Mouse (Mus musculus): ENCODE results near the gene Col13a1. TPM values are rescaled to one million over a fixed set of nuclear protein-coding genes. Genes with fewer than 3 reads are reported as not detected.

The Col13a1 gene
- polyA plus RNA-seq, 1 experiment from 2014 or later: 0.96 TPM

DNA sequence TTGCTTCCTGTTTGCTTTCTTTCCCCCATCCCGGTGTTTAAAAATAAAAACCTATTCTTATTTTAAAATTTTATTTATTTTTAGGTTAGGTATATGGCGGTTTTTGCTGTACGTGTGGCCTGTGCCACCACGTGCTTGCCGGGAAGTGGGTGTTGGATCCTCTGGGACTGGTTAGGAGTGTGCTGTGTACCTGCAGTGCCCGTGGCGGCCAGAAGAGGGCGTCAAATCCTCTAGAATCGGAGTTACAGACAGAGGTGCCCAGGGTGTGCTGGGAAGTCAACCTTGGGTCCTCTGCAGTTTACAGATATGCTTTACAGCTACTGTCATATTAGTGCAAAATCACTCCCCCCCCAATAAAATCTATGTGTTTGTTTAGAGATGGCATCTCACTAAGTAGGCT, 158.9 kb downstream of the Col13a1 start:
- Histone ChIP-seq H3K36me3 (replicated peaks) (no peaks in the 10 kb centered on the region), H3K9ac (no peak overlapping the region), H3K4me3 (replicated peaks) (no peak overlapping the region), H3K4me1 (peaks cover 3% of the 10 kb centered on the region; the same call in 1 of the 2 replicates), H3K27me3 (no peaks in the 10 kb centered on the region), H3K9me3 (no peaks in the 10 kb centered on the region), H3K27ac (no peak overlapping the region), H3K4me2 (no peak overlapping the region)
- WGBS: 55% methylated on average over 9 of the region's 9 CpGs
- no peak for ATAC-seq (ENCODE audit: low FRiP score)

DNA sequence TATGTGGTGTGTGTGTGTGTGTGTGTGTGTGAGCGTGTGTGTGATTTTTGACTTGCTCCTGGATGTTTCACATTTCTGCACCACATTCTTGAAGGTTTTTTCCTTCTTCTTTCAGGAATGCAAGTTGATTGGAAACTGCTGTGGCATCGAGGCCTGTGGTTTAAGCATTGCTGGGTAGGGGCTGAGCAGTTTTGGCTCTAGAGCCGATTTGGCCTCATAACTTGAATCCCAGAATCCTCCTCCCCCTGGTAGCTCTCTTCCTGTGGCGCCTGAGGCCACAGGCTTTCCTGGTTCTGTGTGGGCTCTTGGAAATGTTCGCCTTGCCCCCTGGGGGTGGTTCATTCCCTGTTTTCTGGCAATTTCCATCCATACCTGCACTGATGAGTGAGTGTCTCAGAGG, 166.9 kb downstream of the Col13a1 start:
- ATAC-seq (ENCODE audit: low FRiP score): no peak
- H3K36me3 ChIP-seq (replicated peaks): no peaks in the 10 kb centered on the region
- H3K4me3 ChIP-seq (replicated peaks): no peak overlapping the region
- H3K27ac ChIP-seq: no peak overlapping the region
- H3K27me3 ChIP-seq: no peaks in the 10 kb centered on the region
- no peak overlapping the region for H3K4me2 ChIP-seq
- no peak overlapping the region for H3K9ac ChIP-seq
- no peaks in the 10 kb centered on the region for H3K4me1 ChIP-seq
- H3K9me3 ChIP-seq: no peaks in the 10 kb centered on the region
- 76% methylated on average over 5 of the region's 5 CpGs for WGBS

- Histone ChIP-seq H3K9me3 (no peaks in the 10 kb centered on the region), H3K9ac (no peak overlapping the region), H3K27ac (no peak overlapping the region), H3K4me2 (no peak overlapping the region), H3K36me3 (replicated peaks) (no peaks in the 10 kb centered on the region), H3K4me3 (replicated peaks) (no peak overlapping the region), H3K4me1 (no peaks in the 10 kb centered on the region; the same call in 1 of the 2 replicates), H3K27me3 (no peaks in the 10 kb centered on the region)
- ATAC-seq (ENCODE audit: low FRiP score): no peak
- WGBS: 89% methylated on average over 15 of the region's 15 CpGs
Observed at GRCm38 (mm10) chr10:61798133-61798576, 180.8 kb downstream of the Col13a1 start.

DNA sequence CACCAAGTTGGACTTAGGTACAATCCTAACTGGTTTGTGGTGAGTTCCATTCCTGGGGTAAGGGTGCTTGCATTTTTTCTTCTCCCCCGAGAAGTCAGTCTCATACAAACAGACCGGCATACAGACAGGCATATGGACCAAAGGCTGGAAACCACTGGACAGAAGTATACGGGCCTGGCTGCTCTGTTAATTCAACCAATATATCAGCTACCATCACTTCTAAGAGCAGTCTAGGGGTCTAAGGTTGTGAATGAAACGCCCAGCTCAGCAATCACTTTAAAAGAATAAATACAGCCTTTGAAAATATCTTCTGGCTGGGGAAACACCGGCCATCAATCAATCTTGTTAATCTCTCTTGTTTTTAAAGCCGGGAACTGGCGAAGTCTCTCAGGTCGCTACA, 183.4 kb downstream of the Col13a1 start:
- H3K27ac ChIP-seq: no peak overlapping the region
- H3K27me3 ChIP-seq: no peaks in the 10 kb centered on the region
- 22% methylated on average over 8 of the region's 8 CpGs for WGBS
- H3K36me3 ChIP-seq (replicated peaks): no peaks in the 10 kb centered on the region
- no peak for ATAC-seq (ENCODE audit: low FRiP score)
- no peak overlapping the region for H3K4me3 ChIP-seq (replicated peaks)
- H3K9me3 ChIP-seq: no peaks in the 10 kb centered on the region
- no peak overlapping the region for H3K4me2 ChIP-seq
- no peak overlapping the region for H3K9ac ChIP-seq
- no peaks in the 10 kb centered on the region; the same call in 1 of the 2 replicates for H3K4me1 ChIP-seq

GRCm38 (mm10) chr10:61794971-61795370, 183.9 kb downstream of the Col13a1 start:
- no peaks in the 10 kb centered on the region for H3K27me3 ChIP-seq
- no peaks in the 10 kb centered on the region for H3K9me3 ChIP-seq
- no peak overlapping the region for H3K4me3 ChIP-seq (replicated peaks)
- no peak overlapping the region for H3K4me2 ChIP-seq
- WGBS: 72% methylated on average over 10 of the region's 10 CpGs
- no peaks in the 10 kb centered on the region; the same call in 1 of the 2 replicates for H3K4me1 ChIP-seq
- no peaks in the 10 kb centered on the region for H3K36me3 ChIP-seq (replicated peaks)
- no peak overlapping the region for H3K27ac ChIP-seq
- ATAC-seq (ENCODE audit: low FRiP score): no peak
- H3K9ac ChIP-seq: no peak overlapping the region

DNA sequence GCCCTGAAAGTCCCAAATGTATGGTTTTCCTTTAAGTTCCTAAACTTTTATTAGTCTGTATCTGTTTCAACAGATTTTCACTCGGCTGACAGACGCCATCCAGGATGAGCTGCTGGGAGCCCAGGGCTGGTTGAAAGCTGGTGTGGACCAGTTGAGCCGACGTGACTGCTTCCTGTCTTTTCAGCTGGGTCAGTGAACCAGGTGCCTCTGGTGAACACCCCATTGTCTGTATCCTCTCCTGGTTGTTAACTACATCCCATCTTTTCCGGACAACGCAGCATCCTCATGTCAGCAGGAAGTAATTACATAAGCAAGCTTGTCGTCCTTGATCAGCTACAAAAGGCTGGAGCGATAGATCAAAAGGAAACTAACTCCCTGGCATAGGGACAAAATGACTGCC, 185.9 kb downstream of the Col13a1 start:
- no peaks in the 10 kb centered on the region for H3K36me3 ChIP-seq (replicated peaks)
- no peaks in the 10 kb centered on the region; the same call in 1 of the 2 replicates for H3K4me1 ChIP-seq
- no peak overlapping the region for H3K9ac ChIP-seq
- H3K27ac ChIP-seq: no peak overlapping the region
- no peak overlapping the region for H3K4me3 ChIP-seq (replicated peaks)
- no peaks in the 10 kb centered on the region for H3K27me3 ChIP-seq
- no peak for ATAC-seq (ENCODE audit: low FRiP score)
- WGBS: 60% methylated on average over 8 of the region's 8 CpGs
- no peak overlapping the region for H3K4me2 ChIP-seq
- no peaks in the 10 kb centered on the region for H3K9me3 ChIP-seq

DNA sequence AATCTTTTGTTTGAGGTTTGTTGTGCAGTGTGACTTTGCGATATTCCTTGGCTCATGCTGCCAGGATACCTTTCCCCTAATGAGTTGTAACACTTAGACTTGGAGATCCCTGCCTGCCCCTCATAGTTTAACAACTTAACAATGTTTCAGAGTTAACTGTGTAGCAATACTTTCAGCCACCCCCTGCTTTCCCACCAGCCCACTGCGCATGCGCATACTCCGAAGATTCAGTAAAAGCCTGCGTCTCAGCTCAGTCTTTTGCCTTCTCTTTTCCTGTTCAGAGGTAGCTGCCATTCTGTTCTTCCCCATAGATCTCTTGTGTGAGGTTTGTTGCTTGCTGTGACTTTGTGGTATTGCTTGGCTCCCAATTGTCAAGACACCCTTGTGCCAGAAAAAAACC, 190.4 kb downstream of the Col13a1 start:
- Histone ChIP-seq H3K4me3 (replicated peaks) (no peak overlapping the region), H3K27ac (no peak overlapping the region), H3K27me3 (no peaks in the 10 kb centered on the region), H3K9ac (no peak overlapping the region), H3K4me2 (no peak overlapping the region), H3K36me3 (replicated peaks) (no peaks in the 10 kb centered on the region), H3K9me3 (no peaks in the 10 kb centered on the region), H3K4me1 (peaks cover 7% of the 10 kb centered on the region; the same call in 1 of the 2 replicates)
- WGBS: 91% methylated on average over 5 of the region's 5 CpGs
- ATAC-seq (ENCODE audit: low FRiP score): no peak

Other genes starting within 250 kb of the Col13a1 start
- 362 and 384 TPM in 2 replicates for gene H2afy2, start 195.0 kb downstream of the Col13a1 start, polyA plus RNA-seq (2016; fragmentation: Nextera tagmentation; extraction: Ambion mirVana)
- 0.65 and 0.67 TPM in 2 replicates for gene Neurog3, start 154.0 kb upstream of the Col13a1 start, polyA plus RNA-seq (2016; fragmentation: Nextera tagmentation; extraction: Ambion mirVana)
- 58.2 and 60.1 TPM in 2 replicates for gene Fam241b, start 164.8 kb upstream of the Col13a1 start, polyA plus RNA-seq (2016; fragmentation: Nextera tagmentation; extraction: Ambion mirVana)

Data from forebrain, embryonic 12.5 days (tissue).